Mouse (Mus musculus) lung, postnatal 14 days (tissue): ENCODE measurements around the gene Rexo5.

Experiments used
- DNase-seq: peaks from one replicate; pipeline ENCODE4 v3.0.0; 2021

The Rexo5 gene

GRCm38 (mm10) chr7:119793586-119794250 lies at the start of gene Rexo5, which contains the start of gene Eri2:
Gene Rexo5, plus strand, starts transcription at chr7:119794006.
Gene Eri2, minus strand, starts transcription at chr7:119794058.
- DNase-seq = peak; percentile 88

- no peak for DNase-seq
Observed at GRCm38 (mm10) chr7:119744321-119744720, 49.5 kb upstream of the Rexo5 start.

DNA sequence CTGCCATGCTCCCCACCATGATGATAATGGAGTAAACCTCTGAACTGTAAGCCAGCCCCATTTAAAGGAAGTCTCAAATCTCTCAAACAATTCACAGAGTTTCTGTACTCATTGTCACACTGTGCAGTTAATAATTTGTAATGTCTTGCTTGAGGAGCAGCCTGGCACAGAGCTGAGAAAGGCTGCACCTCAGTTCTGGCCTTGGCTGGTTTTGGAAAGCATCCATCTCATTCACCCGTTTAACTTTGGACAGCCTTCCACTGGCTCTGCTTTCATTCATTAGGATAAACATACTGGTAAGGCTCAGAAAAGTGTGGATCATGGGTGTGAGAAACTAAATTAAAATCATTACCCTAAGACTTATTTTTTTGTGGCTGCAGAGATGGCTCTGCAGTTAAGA lies 47.9 kb upstream of the Rexo5 start:
- no peak for DNase-seq

DNA sequence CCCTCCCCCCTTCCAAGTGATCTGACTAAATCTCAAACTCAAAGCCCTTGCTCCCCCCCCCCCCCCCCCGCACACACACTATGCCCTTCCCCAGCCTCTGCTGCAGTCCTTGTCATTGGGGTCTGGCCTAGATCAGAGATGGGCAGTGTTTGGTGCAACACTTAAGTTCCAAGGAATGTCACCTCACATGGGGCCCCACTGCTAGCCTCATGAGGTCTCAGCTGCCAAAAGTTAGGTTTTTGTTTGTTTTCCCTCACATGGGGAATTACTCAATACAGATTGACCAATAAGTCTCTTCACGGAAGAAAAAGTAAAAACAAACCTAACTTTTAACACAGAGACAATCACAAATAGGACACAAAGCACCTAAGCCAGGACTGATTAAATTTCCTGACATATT lies 45.0 kb upstream of the Rexo5 start:
- DNase-seq = no peak

- DNase-seq = no peak
Observed at GRCm38 (mm10) chr7:119749942-119750341, 43.9 kb upstream of the Rexo5 start.

DNA sequence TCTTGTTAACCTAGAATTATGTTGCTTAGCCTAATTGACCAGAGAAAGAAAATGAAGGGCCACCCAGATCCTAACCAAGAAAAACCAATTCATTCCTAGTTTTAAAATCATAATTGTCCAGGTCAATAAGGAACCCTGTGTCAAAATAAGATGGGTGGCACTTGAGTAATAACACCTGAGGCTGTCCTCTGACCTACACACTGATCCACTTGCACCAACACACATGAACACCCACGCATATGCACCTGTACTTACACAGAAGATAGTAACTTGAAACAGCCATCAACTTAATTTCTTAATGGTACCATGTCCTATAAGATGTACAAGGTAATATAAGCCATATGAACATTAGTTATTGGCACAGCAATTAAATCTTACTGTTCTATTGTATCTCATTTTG lies 40.1 kb upstream of the Rexo5 start:
- DNase-seq = no peak

DNA sequence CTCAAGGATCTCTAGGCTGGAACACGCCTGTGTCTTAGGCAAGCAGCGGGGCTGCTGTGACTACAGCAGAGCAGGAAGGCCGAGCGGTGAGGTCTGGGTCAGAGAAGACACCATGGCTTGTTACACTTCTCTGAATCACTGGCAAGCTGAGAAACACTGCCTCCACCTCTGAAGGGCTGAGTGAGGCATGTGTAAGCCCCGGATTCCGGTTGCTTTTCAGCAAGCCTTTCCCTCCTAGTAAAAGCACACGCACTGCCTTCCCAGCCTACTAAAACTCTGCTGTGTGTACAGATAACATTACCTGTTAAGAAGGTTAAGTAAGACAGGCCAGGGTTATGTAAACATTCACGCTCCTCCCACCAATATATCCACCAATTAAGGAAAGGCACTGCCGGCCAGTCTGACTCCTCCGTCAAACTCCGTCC lies 33.3 kb upstream of the Rexo5 start, which contains the start of gene Acsm3:
Gene Acsm3, plus strand, starts transcription at position 397 of the 425 bp plus-strand sequence.
- no peak for DNase-seq

- no peak for DNase-seq
Observed at GRCm38 (mm10) chr7:119762166-119762697, 31.6 kb upstream of the Rexo5 start.

- DNase-seq = no peak
Observed at GRCm38 (mm10) chr7:119764377-119764776, 29.4 kb upstream of the Rexo5 start.

GRCm38 (mm10) chr7:119766996-119767395 lies 26.8 kb upstream of the Rexo5 start:
- no peak for DNase-seq

GRCm38 (mm10) chr7:119769895-119770294 lies 23.9 kb upstream of the Rexo5 start:
- DNase-seq = no peak

DNA sequence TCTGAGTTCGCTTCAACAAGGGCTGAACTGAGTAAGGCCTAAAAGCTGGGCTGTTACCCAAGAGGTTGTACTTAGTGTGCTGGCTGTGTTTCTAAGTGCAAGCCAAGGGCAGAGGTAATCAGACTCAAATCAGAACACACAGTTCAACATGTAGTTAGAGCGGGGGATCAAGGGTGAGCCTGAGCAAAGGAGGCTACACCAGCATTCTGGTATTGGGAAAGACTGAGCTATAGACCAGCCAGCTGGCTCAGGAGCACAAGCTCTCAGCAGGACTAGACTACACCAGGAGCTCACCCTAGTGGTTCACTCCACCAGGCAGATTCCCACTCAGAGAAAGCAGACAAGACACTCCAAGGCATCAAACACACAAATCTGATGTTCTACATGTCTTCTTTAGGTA lies 10.4 kb upstream of the Rexo5 start:
- DNase-seq = no peak

- no peak for DNase-seq
Observed at GRCm38 (mm10) chr7:119784908-119785307, 8.9 kb upstream of the Rexo5 start.

GRCm38 (mm10) chr7:119789024-119789423 lies 4.8 kb upstream of the Rexo5 start:
- no peak for DNase-seq

GRCm38 (mm10) chr7:119794251-119794638 lies 439 bp downstream of the Rexo5 start:
- DNase-seq = no peak

DNA sequence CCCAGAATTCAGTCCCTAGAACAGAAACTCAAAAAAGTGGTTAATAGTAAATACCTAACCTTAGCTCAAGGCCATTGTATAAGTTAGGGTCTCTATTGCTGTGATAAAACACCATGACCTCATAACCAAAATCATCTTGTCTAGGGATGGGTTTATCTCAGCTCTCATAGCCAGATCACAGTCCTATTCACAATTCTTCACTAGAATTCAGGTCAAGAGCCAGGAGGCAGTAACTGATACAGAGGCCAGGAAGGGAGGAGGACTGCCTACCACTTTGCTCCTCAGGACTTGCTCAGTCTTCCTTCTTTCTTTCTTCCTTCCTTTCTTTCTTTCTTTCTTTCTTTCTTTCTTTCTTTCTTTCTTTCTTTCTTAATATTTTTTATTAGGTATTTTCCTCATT lies 1.5 kb downstream of the Rexo5 start:
- DNase-seq = no peak

DNA sequence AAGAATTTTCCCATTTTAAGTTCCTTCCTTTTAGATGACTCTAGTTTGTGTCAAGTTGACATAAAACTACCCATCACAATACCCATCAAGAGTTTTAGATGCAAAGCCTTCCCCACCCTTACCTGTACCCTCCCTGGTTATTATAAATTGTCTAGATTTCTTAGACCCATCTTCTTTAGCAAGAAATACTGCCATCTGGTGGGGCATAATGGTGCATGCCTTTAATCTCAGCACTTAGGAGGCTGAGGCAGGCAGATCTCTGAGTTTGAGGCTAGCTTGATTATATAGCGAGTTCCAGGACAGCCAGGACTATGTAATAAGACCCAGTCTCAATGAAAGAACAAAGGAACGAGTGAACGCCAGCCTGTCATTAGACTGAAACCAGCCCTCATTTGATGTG lies 6.7 kb downstream of the Rexo5 start:
- DNase-seq = no peak

- no peak for DNase-seq
Observed at GRCm38 (mm10) chr7:119800991-119801390, 7.2 kb downstream of the Rexo5 start.

DNA sequence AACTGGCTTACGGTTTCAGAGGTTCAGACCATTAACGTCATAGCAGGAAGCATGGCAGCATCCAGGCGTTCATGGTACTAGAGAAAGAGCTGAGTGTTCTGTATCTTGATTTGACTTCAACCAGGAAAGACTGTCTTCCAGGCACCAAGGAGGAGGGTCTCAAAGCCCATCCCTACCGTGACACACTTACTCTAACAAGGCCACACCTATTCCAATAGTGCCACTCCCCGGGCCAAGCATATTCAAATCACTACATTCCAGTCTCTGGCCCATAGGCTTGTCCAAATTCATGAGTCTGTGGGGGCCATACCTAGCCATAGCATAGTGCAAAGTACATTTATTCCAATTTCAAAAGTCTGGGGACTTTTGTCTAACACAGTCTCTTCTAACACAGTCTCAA lies 13.6 kb downstream of the Rexo5 start:
- DNase-seq = no peak

DNA sequence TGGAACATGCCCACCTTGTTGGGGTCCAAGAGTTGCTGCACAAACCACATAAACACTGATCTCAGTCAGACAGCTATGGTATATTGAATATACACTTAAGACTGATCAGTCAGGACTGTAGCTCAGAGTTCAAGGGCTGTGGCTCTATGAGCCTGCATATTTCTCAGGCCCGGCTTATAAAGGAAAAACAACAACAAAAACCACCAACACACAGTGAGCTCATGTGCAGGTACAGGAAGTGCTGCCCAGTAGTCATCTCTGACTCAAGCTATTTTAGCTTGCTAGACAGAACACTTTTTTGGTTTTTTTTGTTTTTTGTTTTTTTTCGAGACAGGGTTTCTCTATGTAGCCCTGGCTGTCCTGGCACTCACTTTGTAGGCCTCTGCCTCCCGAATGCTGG lies 14.9 kb downstream of the Rexo5 start:
- DNase-seq = no peak

GRCm38 (mm10) chr7:119835371-119835770 lies 41.6 kb downstream of the Rexo5 start:
- DNase-seq = no peak

GRCm38 (mm10) chr7:119835996-119836777 lies 42.4 kb downstream of the Rexo5 start:
- DNase-seq = no peak

- no peak for DNase-seq
Observed at GRCm38 (mm10) chr7:119841820-119842449, 48.1 kb downstream of the Rexo5 start.

GRCm38 (mm10) chr7:119845541-119845940 lies 51.7 kb downstream of the Rexo5 start:
- no peak for DNase-seq
